In genomic region chr15:80797757-80798156, GRCm38 (mm10) we compare ENCODE assay signal across 8 mouse cellular contexts.
DNase-seq lines count a peak whose midpoint lies in the region; ATAC-seq and TF ChIP-seq lines count a peak whose summit lies in the region.

No protein-coding gene starts in this region.

- ATAC-seq in forebrain, postnatal 0 days, result peak; percentile 37
- ATAC-seq in intestine, embryonic 15.5 days, result peak; percentile 79
- peak; percentile 73 for ATAC-seq in lung, embryonic 15.5 days (ENCODE audit: borderline replicate concordance, extremely low read depth, low FRiP score, low TSS enrichment)
- peak; percentile 20; the same call in 1 of the 2 replicates for ATAC-seq in neutrophil, adult 5-6 weeks (ENCODE audit: extremely low read depth, insufficient number of reproducible peaks, low FRiP score, poor library complexity, severe bottlenecking)

- no peak for TF ChIP-seq RAD21 in MEL (IDR thresholded peaks at IDR 0.05; ENCODE audit: low read depth, low read length)

- no peak for TF ChIP-seq POLR2A in MEL (IDR thresholded peaks at IDR 0.05; ENCODE audit: control insufficient read depth in 1 of 2, insufficient read depth in 1 of 2, low read depth in 1 of 2, low read length in 2 of 2, poor library complexity in 1 of 2)
- no peak for TF ChIP-seq POLR2A in cerebellum, adult 2 months (IDR thresholded peaks at IDR 0.05; ENCODE audit: borderline replicate concordance, insufficient read depth, low read length)

- DNase-seq in B cell, adult 2 months, result peak; percentile 40 to 45
- DNase-seq in MEL (ENCODE audit: low read depth, low spot score), result peak; percentile 85
- DNase-seq in cerebellum, adult 2 months, result peak; percentile 55 to 63
- DNase-seq in forebrain, postnatal 0 days, result peak; percentile 50
- peak; percentile 33 for DNase-seq in urinary bladder, postnatal 25 days (ENCODE audit: low spot score)

- TF ChIP-seq CTCF in MEL (IDR thresholded peaks at IDR 0.05 in 2 of 3, conservative IDR thresholded peaks at IDR 0.05 in 1 of 3; ENCODE audit: control insufficient read depth in 1 of 3, insufficient read depth in 1 of 3, low read depth in 2 of 3, low read length in 3 of 3, poor library complexity in 1 of 3, severe bottlenecking in 1 of 3), result no peak
- TF ChIP-seq CTCF in cerebellum, adult 2 months (IDR thresholded peaks at IDR 0.05; ENCODE audit: borderline replicate concordance, insufficient read depth, low read depth, low read length), result no peak
- no peak for TF ChIP-seq CTCF in forebrain, postnatal 0 days (IDR thresholded peaks at IDR 0.05; ENCODE audit: low read depth)

- no peaks in the 10 kb centered on the region for H3K9me3 ChIP-seq in MEL (replicated peaks; ENCODE audit: insufficient read depth, low read length)
- no peaks in the 10 kb centered on the region for H3K9me3 ChIP-seq in forebrain, postnatal 0 days (ENCODE audit: low read length)
- no peaks in the 10 kb centered on the region for H3K9me3 ChIP-seq in intestine, embryonic 15.5 days
- no peaks in the 10 kb centered on the region for H3K9me3 ChIP-seq in lung, embryonic 15.5 days

- TF ChIP-seq EP300 in MEL (IDR thresholded peaks at IDR 0.05; ENCODE audit: low read depth in 1 of 2, low read length in 2 of 2), result no peak; a peak in 1 of 4 replicates

- H3K27me3 ChIP-seq in MEL (ENCODE audit: control insufficient read depth in 1 of 2, insufficient read depth in 2 of 2, low read length in 2 of 2), result no peaks in the 10 kb centered on the region
- H3K27me3 ChIP-seq in cerebellum, adult 2 months (ENCODE audit: control insufficient read depth, insufficient read depth, low read length), result no peaks in the 10 kb centered on the region
- H3K27me3 ChIP-seq in forebrain, postnatal 0 days (ENCODE audit: insufficient read depth, low read length), result no peaks in the 10 kb centered on the region
- no peaks in the 10 kb centered on the region for H3K27me3 ChIP-seq in intestine, embryonic 15.5 days (replicated peaks)
- no peaks in the 10 kb centered on the region for H3K27me3 ChIP-seq in lung, embryonic 15.5 days

- H3K36me3 ChIP-seq in MEL (ENCODE audit: control insufficient read depth in 1 of 2, insufficient read depth in 2 of 2, low read length in 2 of 2), result peaks cover 0 to 14% of the 10 kb centered on the region in 2 experiments; a peak in 2 of 4 replicates
- no peaks in the 10 kb centered on the region for H3K36me3 ChIP-seq in forebrain, postnatal 0 days (ENCODE audit: insufficient read depth)
- no peaks in the 10 kb centered on the region for H3K36me3 ChIP-seq in intestine, embryonic 15.5 days
- H3K36me3 ChIP-seq in lung, embryonic 15.5 days, result no peaks in the 10 kb centered on the region

- H3K79me2 ChIP-seq in MEL (ENCODE audit: control insufficient read depth, insufficient read depth, low read length, poor library complexity), result peaks cover 23% of the 10 kb centered on the region

- H3K9ac ChIP-seq in MEL (ENCODE audit: control insufficient read depth, low read depth, low read length, poor library complexity, severe bottlenecking), result peak overlapping the region; percentile 93
- peak overlapping the region; percentile 61 for H3K9ac ChIP-seq in forebrain, postnatal 0 days
- peak overlapping the region; percentile 45 for H3K9ac ChIP-seq in intestine, embryonic 15.5 days
- peak overlapping the region; percentile 39 for H3K9ac ChIP-seq in lung, embryonic 15.5 days

- peak overlapping the region; percentile 97 for H3K27ac ChIP-seq in MEL (ENCODE audit: control insufficient read depth, low read depth, low read length)
- H3K27ac ChIP-seq in cerebellum, adult 2 months (ENCODE audit: insufficient read depth, low read length), result peak overlapping the region; percentile 92
- H3K27ac ChIP-seq in forebrain, postnatal 0 days (ENCODE audit: low read depth, low read length), result peak overlapping the region; percentile 80
- H3K27ac ChIP-seq in intestine, embryonic 15.5 days, result peak overlapping the region; percentile 75
- H3K27ac ChIP-seq in lung, embryonic 15.5 days, result peak overlapping the region; percentile 90

- H3K4me2 ChIP-seq in forebrain, postnatal 0 days (ENCODE audit: low read depth), result peak overlapping the region; percentile 58
- peak overlapping the region; percentile 63 for H3K4me2 ChIP-seq in intestine, embryonic 15.5 days (replicated peaks)
- peak overlapping the region; percentile 64 for H3K4me2 ChIP-seq in lung, embryonic 15.5 days

- WGBS in cerebellum, adult 2 months, result 0% methylated on average over 6 of the region's 6 CpGs
- 2% methylated on average over 6 of the region's 6 CpGs for WGBS in forebrain, postnatal 0 days
- WGBS in intestine, embryonic 15.5 days, result 1% methylated on average over 6 of the region's 6 CpGs
- 1% methylated on average over 6 of the region's 6 CpGs for WGBS in lung, embryonic 15.5 days

- peaks cover 11 to 14% of the 10 kb centered on the region in 2 experiments; a peak in 3 of 4 replicates for H3K4me1 ChIP-seq in MEL (ENCODE audit: control insufficient read depth in 1 of 2, insufficient read depth in 2 of 2, low read length in 2 of 2)
- peaks cover 3% of the 10 kb centered on the region; the same call in 1 of the 2 replicates for H3K4me1 ChIP-seq in cerebellum, adult 2 months (ENCODE audit: control insufficient read depth, insufficient read depth, low read length)
- peaks cover 20% of the 10 kb centered on the region for H3K4me1 ChIP-seq in forebrain, postnatal 0 days (ENCODE audit: insufficient read depth)
- H3K4me1 ChIP-seq in intestine, embryonic 15.5 days (replicated peaks), result peaks cover 16% of the 10 kb centered on the region
- peaks cover 25% of the 10 kb centered on the region for H3K4me1 ChIP-seq in lung, embryonic 15.5 days

- H3K4me3 ChIP-seq in MEL (ENCODE audit: control insufficient read depth in 1 of 2, insufficient read depth in 1 of 2, low read depth in 2 of 2, low read length in 2 of 2), result peak overlapping the region; percentile 77 to 81
- peak overlapping the region; percentile 98 for H3K4me3 ChIP-seq in cerebellum, adult 2 months (replicated peaks; ENCODE audit: insufficient read depth, low read depth, low read length)
- peak overlapping the region; percentile 47 for H3K4me3 ChIP-seq in forebrain, postnatal 0 days (ENCODE audit: low read depth, low read length)
- H3K4me3 ChIP-seq in intestine, embryonic 15.5 days (replicated peaks), result peak overlapping the region; percentile 49
- H3K4me3 ChIP-seq in lung, embryonic 15.5 days, result peak overlapping the region; percentile 55

TF ChIP-seq in MEL, 35 proteins besides CTCF, POLR2A, EP300 and RAD21:
- no peak for TF ChIP-seq KAT2A (conservative IDR thresholded peaks at IDR 0.05; ENCODE audit: low read depth, low read length)
- no peak for TF ChIP-seq HCFC1 (IDR thresholded peaks at IDR 0.05; ENCODE audit: low read depth, low read length)
- no peak for TF ChIP-seq CHD2 (IDR thresholded peaks at IDR 0.05; ENCODE audit: low read length)
- TF ChIP-seq TBP (IDR thresholded peaks at IDR 0.05; ENCODE audit: low read depth, low read length), result peak; percentile 59
- no peak for TF ChIP-seq RCOR1 (IDR thresholded peaks at IDR 0.05; ENCODE audit: low read depth, low read length)
- no peak; the same call in 1 of the 2 replicates for TF ChIP-seq ETS1 (IDR thresholded peaks at IDR 0.05; ENCODE audit: low read depth, low read length)
- TF ChIP-seq TCF12 (IDR thresholded peaks at IDR 0.05; ENCODE audit: low read depth, low read length), result no peak
- TF ChIP-seq ZMIZ1 (IDR thresholded peaks at IDR 0.05; ENCODE audit: low read depth, low read length), result no peak; the same call in 1 of the 2 replicates

Comparison
In these comparisons a context has a peak if more than half of its experiments do, and no peak if none do; other contexts are left out.
1. Peak in every context shown above with its lines: DNase-seq, ATAC-seq, H3K4me3 ChIP-seq and H3K27ac ChIP-seq.
2. DNase-seq: peak in every context shown above with its lines; median percentile 85 in MEL; 59 in cerebellum, adult 2 months; 50 in forebrain, postnatal 0 days; 42 in B cell, adult 2 months; 33 in urinary bladder, postnatal 25 days.
3. H3K4me3 ChIP-seq: peak in every context shown above with its lines; median percentile 98 in cerebellum, adult 2 months; 79 in MEL; 55 in lung, embryonic 15.5 days; 49 in intestine, embryonic 15.5 days; 47 in forebrain, postnatal 0 days.
4. H3K9ac ChIP-seq: peak in every context shown above with its lines; median percentile 93 in MEL; 61 in forebrain, postnatal 0 days; 45 in intestine, embryonic 15.5 days; 39 in lung, embryonic 15.5 days.
5. ATAC-seq: peak in every context shown above with its lines; median percentile 79 in intestine, embryonic 15.5 days; 73 in lung, embryonic 15.5 days; 37 in forebrain, postnatal 0 days; 20 in neutrophil, adult 5-6 weeks.